Comparison of ENCODE assay signal across 10 mouse cellular contexts in the genomic region with DNA sequence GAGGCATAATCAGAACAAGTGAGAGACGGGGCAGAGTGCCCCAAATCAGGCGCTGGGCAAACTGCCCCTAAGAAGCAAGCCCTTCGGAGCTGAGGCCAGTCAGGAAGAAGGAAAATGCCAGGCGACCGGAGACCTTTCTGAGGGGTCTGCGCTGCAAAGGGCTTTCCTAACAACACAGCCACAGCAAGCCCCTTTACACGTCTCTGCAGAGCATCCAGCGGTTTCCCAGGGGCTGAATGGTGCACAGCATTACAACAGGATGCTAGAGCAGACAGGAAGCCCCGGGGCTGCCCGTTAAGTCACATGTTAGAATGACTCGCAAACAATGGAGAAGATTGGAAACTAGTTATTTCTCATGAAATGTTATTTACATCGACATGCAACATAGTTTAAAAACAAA. TPM values are rescaled to one million over a fixed set of nuclear protein-coding genes. Genes with fewer than 3 reads are reported as not detected.
DNase-seq lines count a peak whose midpoint lies in the region; ATAC-seq and TF ChIP-seq lines count a peak whose summit lies in the region.
"Had no signal": no experiment of that assay in that cellular context is flagged by ENCODE, and none has a peak within 500 bp of the region (broad histone marks: within the 10 kb centered on the region; RNA-seq: fewer than 3 reads in every experiment).

No protein-coding gene starts in this region.

- H3K27me3 ChIP-seq in kidney, embryonic 16.5 days (ENCODE audit: insufficient read depth, low read length) = no peaks in the 10 kb centered on the region
- H3K27me3 ChIP-seq in kidney, adult 2 months (replicated peaks; ENCODE audit: control insufficient read depth, insufficient read depth, low read length) = no peaks in the 10 kb centered on the region
- no peaks in the 10 kb centered on the region for H3K27me3 ChIP-seq in embryonic facial prominence, embryonic 12.5 days
- no peaks in the 10 kb centered on the region for H3K27me3 ChIP-seq in neural tube, embryonic 15.5 days (replicated peaks)

- no peak for TF ChIP-seq POLR2A in kidney, adult 2 months (IDR thresholded peaks at IDR 0.05; ENCODE audit: low read depth, low read length)

- TF ChIP-seq CTCF in kidney, adult 2 months (conservative IDR thresholded peaks at IDR 0.05; ENCODE audit: insufficient read depth, insufficient read length, low read depth, low read length) = no peak

- H3K36me3 ChIP-seq in kidney, embryonic 16.5 days (ENCODE audit: insufficient read depth, low read length) = no peaks in the 10 kb centered on the region
- H3K36me3 ChIP-seq in kidney, adult 2 months (ENCODE audit: control insufficient read depth, insufficient read depth, low read length) = no peaks in the 10 kb centered on the region
- 0 out of 2 replicates have a peak, but pooled peaks cover 2% of the 10 kb centered on the region for H3K36me3 ChIP-seq in embryonic facial prominence, embryonic 12.5 days
- H3K36me3 ChIP-seq in neural tube, embryonic 15.5 days = peaks cover 3% of the 10 kb centered on the region; the same call in 1 of the 2 replicates

- H3K4me3 ChIP-seq in kidney, embryonic 16.5 days (ENCODE audit: low read length) = no peak overlapping the region
- no peak overlapping the region for H3K4me3 ChIP-seq in kidney, adult 2 months (ENCODE audit: insufficient read depth, low read depth, low read length)
- H3K4me3 ChIP-seq in embryonic facial prominence, embryonic 12.5 days = no peak overlapping the region
- H3K4me3 ChIP-seq in neural tube, embryonic 15.5 days (replicated peaks) = no peak overlapping the region

- no peak for ATAC-seq in kidney, embryonic 16.5 days (ENCODE audit: low FRiP score, low TSS enrichment)
- ATAC-seq in embryonic facial prominence, embryonic 12.5 days (ENCODE audit: insufficient number of reproducible peaks, insufficient read depth, low FRiP score, low TSS enrichment) = no peak
- no peak for ATAC-seq in neural tube, embryonic 15.5 days (ENCODE audit: low FRiP score)

- peaks cover 27% of the 10 kb centered on the region for H3K4me1 ChIP-seq in kidney, embryonic 16.5 days (ENCODE audit: insufficient read depth, low read length)
- no peaks in the 10 kb centered on the region for H3K4me1 ChIP-seq in kidney, adult 2 months (ENCODE audit: control insufficient read depth, insufficient read depth, low read length)
- peaks cover 45% of the 10 kb centered on the region for H3K4me1 ChIP-seq in embryonic facial prominence, embryonic 12.5 days
- peaks cover 9% of the 10 kb centered on the region; the same call in 1 of the 2 replicates for H3K4me1 ChIP-seq in neural tube, embryonic 15.5 days

- peak; percentile 40 for DNase-seq in embryo, embryonic 11 days
- DNase-seq in embryo, embryonic 10 days (ENCODE audit: low spot score) = no peak
- DNase-seq in kidney, adult 2 months = no peak
- no peak for DNase-seq in cerebellum, postnatal 4 days (ENCODE audit: low spot score in 2 of 2)
- no peak for DNase-seq in urinary bladder, postnatal 14 days (ENCODE audit: low spot score)
- DNase-seq: cerebellum, postnatal 25 days; spleen, adult 18-20 months had no signal

- 65% methylated on average over 12 of the region's 12 CpGs for WGBS in kidney, embryonic 16.5 days
- WGBS in kidney, adult 2 months = 69% methylated on average over 12 of the region's 12 CpGs
- 43% methylated on average over 12 of the region's 12 CpGs for WGBS in embryonic facial prominence, embryonic 12.5 days
- WGBS in neural tube, embryonic 15.5 days = 59% methylated on average over 12 of the region's 12 CpGs

- no peak overlapping the region for H3K4me2 ChIP-seq in kidney, embryonic 16.5 days (replicated peaks; ENCODE audit: low read depth, low read length)
- no peak overlapping the region for H3K4me2 ChIP-seq in embryonic facial prominence, embryonic 12.5 days (replicated peaks)
- no peak overlapping the region for H3K4me2 ChIP-seq in neural tube, embryonic 15.5 days

- peak overlapping the region; percentile 37; the same call in 1 of the 2 replicates for H3K27ac ChIP-seq in kidney, embryonic 16.5 days (ENCODE audit: low read length)
- H3K27ac ChIP-seq in kidney, adult 2 months (ENCODE audit: insufficient read depth, low read depth, low read length) = no peak overlapping the region
- peak overlapping the region; percentile 50; the same call in 1 of the 2 replicates for H3K27ac ChIP-seq in embryonic facial prominence, embryonic 12.5 days
- H3K27ac ChIP-seq in neural tube, embryonic 15.5 days (replicated peaks) = peak overlapping the region; percentile 54; the same call in 1 of the 2 replicates

- no peak overlapping the region for H3K9ac ChIP-seq in kidney, embryonic 16.5 days (replicated peaks; ENCODE audit: low read length)
- no peak overlapping the region for H3K9ac ChIP-seq in embryonic facial prominence, embryonic 12.5 days
- H3K9ac ChIP-seq in neural tube, embryonic 15.5 days (replicated peaks) = no peak overlapping the region

- no peaks in the 10 kb centered on the region for H3K9me3 ChIP-seq in kidney, embryonic 16.5 days (ENCODE audit: low read length)
- no peaks in the 10 kb centered on the region for H3K9me3 ChIP-seq in embryonic facial prominence, embryonic 12.5 days
- no peaks in the 10 kb centered on the region for H3K9me3 ChIP-seq in neural tube, embryonic 15.5 days (replicated peaks)

RNA-seq across cellular contexts. Expression of a gene that starts 53.5 kb away (rescaled TPM):
- polyA plus RNA-seq in kidney, embryonic 16.5 days (2015; fragmentation: Nextera tagmentation; extraction: Ambion mirVana) = 12.8 and 15.9 TPM in 2 replicates
- polyA plus RNA-seq in kidney, adult 2 months (2012; rRNA removed) = 5.5 and 5.9 TPM in 2 replicates
- 18.6 and 19.1 TPM in 2 replicates for polyA plus RNA-seq in embryonic facial prominence, embryonic 12.5 days (2016; fragmentation: Nextera tagmentation; extraction: Ambion mirVana)
- 9.1 and 9.5 TPM in 2 replicates for polyA plus RNA-seq in neural tube, embryonic 15.5 days (2015; fragmentation: Nextera tagmentation; extraction: Ambion mirVana)
